Mouse (Mus musculus) lung, postnatal 14 days (tissue): ENCODE data around the gene Zfp318.

ENCODE experiments used
- DNase-seq: peaks from one replicate; pipeline ENCODE4 v3.0.0; 2021

The Zfp318 gene

GRCm38 (mm10) chr17:46383294-46384060 lies at the start of gene Zfp318:
Gene Zfp318 (plus strand): TSS chr17:46383731.
- peak; percentile 98 for DNase-seq

DNA sequence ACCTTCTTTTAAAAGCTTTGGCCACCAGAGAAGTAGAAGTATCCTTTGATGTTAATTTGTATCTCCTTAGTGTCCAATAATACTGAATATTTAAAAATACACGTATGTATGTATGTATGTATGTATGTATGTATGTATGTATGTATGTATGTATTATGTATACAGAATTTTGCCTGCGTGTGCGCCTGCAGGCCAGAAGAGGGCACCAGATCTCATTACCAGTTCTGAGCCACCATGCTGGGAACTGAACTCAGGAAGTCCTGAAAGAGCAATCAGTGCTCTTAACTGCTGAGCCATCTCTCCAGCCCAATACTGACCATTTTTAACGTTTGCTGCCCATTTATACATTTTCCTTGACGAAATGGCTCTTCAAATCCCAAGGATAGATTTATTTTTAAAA lies 47.1 kb upstream of the Zfp318 start:
- DNase-seq: no peak

- DNase-seq: no peak
Measured at GRCm38 (mm10) chr17:46341208-46341607, 42.3 kb upstream of the Zfp318 start.

DNA sequence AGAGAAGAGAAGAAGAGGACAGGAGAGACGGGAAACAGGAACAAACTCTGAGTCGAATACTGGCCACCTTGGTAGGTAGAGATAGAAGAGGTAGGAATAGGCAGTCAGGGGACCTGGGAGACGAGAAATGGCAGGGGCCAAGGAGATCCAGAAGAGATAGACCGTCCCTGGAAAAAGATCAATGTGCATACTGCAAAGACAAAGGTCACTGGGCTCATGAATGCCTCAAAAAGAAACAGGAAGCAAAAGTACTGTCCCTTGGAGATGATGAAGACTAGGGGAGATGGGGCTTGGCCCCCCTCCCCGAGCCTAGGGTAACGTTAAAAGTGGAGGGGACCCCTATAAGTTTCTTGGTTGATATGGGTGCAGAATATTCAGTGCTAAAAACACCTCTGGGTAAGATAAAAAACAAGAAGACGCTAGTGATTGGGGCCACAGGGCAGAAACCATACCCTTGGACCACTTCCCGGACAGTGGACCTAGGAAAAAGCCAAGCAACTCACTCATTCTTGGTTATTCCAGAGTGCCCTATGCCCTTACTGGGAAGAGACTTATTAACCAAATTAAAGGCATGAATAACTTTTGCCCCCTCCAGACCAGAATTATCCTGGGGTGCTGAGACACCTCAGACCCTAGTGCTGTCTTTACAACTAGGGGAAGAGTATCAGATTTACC lies 32.4 kb upstream of the Zfp318 start:
- no peak for DNase-seq

- DNase-seq: peak; percentile 54
Measured at GRCm38 (mm10) chr17:46371783-46372182, 11.7 kb upstream of the Zfp318 start.

GRCm38 (mm10) chr17:46378564-46378963 lies 5.0 kb upstream of the Zfp318 start:
- no peak for DNase-seq

- DNase-seq: peak; percentile 19
Measured at GRCm38 (mm10) chr17:46384061-46384801, 700 bp downstream of the Zfp318 start.

DNA sequence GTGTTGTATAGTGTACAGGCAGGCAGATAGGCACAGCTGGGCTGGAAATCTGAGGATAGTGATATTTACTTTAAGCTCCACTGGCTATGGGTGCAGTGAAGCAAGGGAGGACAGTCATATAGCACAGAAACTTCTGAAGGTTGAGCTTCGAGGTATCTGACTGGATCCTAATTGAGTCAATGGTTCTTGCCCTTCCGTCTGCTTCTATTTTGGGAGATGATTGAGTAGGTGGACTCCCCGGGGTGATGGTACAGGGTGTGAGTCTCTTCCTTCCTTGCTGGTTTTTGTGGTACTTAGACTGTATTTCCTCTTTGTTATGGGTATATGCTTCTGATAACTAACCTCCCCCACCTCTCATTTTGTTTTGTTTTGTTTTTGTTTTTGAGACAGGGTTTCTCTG lies 4.7 kb downstream of the Zfp318 start:
- DNase-seq: no peak

DNA sequence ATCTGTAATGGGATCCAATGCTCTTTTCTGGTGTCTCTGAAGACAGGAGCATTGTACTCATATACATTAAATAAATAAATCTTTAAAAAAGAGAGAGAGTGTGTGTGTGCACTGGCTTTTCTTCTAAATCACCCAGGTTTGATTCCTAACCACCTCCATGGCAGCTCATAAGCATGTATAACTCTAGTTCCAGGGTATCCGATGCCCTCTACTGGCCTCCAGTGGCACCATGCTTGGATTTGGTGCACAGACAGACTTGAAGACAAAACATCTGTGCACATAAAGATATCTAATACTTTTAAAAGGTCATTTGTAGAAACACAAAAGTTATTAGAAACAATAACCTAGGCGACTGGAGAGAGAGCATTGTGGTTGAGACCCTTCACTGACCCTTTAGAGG lies 9.5 kb downstream of the Zfp318 start:
- peak; percentile 38 for DNase-seq

DNA sequence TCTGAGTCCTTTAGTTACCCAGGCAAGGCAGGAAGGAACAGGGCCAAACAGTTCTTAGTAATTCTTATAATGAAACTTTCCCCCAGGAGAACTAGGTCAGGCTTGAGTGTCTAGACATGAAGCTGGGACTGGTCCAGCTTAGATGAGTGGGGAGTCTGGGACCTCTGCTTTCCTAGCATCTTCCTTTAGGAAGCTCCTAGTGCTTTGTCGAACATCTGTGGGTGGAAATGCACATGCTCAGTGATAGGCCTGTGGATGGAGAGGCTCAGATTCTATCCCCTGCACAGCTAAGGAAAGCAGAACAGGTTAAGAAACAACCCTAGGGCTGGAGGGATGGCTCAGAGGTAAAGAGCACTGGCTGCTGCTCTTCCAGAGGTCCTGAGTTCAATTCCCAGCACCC lies 11.1 kb downstream of the Zfp318 start:
- DNase-seq: no peak

GRCm38 (mm10) chr17:46408478-46408877 lies 24.9 kb downstream of the Zfp318 start:
- no peak for DNase-seq

DNA sequence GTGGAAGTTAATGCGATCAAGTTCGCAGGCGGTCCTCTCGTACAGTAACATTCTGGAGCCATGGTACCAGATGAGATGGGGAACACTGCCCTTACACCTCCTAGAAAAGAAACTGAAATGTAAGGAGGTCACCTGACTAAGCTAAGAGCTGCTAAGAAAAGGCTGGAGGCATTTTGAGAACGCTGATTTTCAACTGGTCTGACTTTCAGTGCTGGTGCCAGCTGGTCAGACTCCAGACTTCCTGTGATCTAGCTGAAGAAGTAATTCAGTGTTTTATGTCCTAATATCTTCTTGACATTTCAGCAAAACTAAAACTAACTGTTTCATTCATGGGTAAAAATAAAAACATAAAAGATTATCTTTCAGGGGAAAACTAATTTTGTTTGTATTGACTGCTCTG lies 35.1 kb downstream of the Zfp318 start:
- peak; percentile 28 for DNase-seq

GRCm38 (mm10) chr17:46419717-46420116 lies 36.2 kb downstream of the Zfp318 start:
- DNase-seq: no peak

- no peak for DNase-seq
Measured at GRCm38 (mm10) chr17:46426496-46426895, 43.0 kb downstream of the Zfp318 start.

DNA sequence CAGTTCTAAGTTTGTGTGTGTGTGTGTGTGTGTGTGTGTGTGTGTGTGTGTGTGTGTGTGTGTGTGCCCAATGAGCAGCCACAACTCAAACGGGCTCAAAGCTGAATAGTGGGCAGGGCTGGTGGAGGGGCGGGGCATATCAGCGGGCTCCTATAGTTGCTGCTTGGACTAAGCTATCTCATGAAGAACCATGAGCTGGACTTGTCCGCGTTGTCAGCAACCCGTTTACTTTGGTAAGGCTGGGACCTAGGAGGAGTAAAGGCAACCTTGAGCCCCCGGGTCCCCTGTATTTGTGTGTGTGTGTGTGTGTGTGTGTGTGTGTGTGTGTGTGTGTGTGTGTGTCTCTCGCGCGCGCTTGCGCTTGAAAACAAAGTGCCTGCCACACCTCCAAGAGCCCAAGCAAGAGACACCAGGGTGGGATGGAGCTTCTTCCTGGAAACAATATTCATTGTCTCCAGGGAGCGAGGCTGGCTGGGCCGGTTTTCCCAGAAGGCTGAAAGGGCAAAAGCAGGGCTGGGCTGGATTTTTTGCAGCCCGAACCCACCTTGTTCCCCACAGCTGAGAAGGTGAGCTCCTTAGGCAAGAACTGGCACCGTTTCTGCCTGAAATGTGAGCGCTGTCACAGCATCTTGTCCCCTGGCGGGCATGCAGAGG lies 45.4 kb downstream of the Zfp318 start, which contains the start of gene Crip3:
Gene Crip3 (plus strand): TSS at position 166 of the 654 bp plus-strand sequence.
- peak; percentile 19 for DNase-seq

- no peak for DNase-seq
Measured at GRCm38 (mm10) chr17:46433627-46434026, 50.1 kb downstream of the Zfp318 start.

GRCm38 (mm10) chr17:46436672-46437366 lies 53.3 kb downstream of the Zfp318 start:
- DNase-seq: no peak

- DNase-seq: no peak
Measured at GRCm38 (mm10) chr17:46438298-46438873, 54.9 kb downstream of the Zfp318 start, which contains the start of gene Slc22a7. Gene Slc22a7 (minus strand): TSS chr17:46438457.

GRCm38 (mm10) chr17:46439176-46439575 lies 55.6 kb downstream of the Zfp318 start:
- DNase-seq: no peak

DNA sequence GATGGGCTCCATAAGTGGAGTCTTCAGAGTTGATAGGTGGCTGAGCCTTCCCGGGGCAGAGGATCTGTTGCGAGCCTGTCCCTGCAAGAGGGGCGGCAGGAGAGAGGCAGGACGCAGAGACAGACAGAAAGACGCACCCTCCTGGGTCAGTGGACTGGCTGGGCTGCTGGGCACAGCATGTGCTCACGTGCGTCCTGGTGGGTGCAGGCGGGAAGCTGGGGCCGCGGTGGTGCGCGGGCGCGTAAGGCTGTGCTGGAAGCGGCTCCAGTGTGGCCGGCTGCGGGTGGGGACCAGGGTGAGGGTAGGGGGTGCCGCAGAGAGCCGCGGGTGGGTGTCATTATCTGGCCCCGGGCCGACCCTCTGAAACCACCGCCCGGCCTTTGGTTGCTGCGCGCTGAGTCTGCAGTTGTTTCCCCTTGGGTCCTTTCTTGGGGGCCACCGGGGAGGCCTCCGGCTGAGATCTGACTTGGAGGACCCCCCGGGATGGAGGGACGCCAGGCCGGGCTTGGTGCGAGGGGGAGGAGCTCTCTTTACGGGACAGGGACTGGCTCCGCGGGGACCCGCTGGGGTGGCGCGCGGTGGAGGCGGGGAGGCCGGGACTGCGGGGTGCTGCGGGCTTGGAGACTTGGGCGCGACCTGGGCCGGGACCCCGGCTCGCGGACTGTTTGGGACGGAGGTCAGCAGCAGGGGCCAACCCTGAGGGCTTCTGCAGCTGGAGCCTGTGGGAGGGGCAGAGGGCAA lies 61.5 kb downstream of the Zfp318 start:
- no peak for DNase-seq

DNA sequence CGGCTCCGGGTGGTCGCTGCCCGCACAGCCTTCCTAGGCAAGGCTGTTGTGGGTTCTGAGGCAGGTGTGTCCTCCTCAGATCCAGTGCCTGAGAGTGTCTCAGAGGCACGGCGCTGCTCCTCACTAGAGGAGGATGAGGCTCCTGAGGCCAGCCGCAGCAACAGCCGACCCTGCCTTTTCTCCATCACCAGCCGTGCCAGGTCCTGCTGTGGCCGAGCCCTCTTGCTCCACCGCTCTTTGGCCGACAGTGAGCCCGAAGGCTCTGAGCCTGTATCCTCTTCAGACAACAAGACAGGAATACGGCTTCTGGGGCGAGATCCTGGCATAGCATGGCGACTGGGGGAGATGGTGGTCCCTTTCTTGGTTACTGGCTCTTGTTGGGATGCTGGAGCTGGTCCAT lies 62.7 kb downstream of the Zfp318 start:
- DNase-seq: no peak
